Mouse (Mus musculus) common myeloid progenitor, adult 5-6 weeks (primary cell): ENCODE results near the gene Zfp976. TPM values are rescaled to one million over a fixed set of nuclear protein-coding genes. Genes with fewer than 3 reads are reported as not detected.
"Not testable (repeated sequence)": the region's sequence is repeated elsewhere in the genome, so short reads cannot be mapped to it uniquely, and the experiment has no call there.

Experiments used
- ATAC-seq: replicated peaks from 2 replicates; pipeline ENCODE4 v1.8.0; 2016; ENCODE audit warnings: low read depth, mild to moderate bottlenecking, moderate TSS enrichment, inconsistent platforms; ENCODE audit not compliant: poor library complexity, severe bottlenecking
- total RNA-seq: library from RNA; stranded (forward); fragments of 200-1000, 187-1606 nt; gene quantifications from 2 replicates; pipeline ENCODE4 v1.2.3, GENCODE M21; 2017

The Zfp976 gene
- total RNA-seq: 8.7 and 12.1 TPM in 2 replicates

DNA sequence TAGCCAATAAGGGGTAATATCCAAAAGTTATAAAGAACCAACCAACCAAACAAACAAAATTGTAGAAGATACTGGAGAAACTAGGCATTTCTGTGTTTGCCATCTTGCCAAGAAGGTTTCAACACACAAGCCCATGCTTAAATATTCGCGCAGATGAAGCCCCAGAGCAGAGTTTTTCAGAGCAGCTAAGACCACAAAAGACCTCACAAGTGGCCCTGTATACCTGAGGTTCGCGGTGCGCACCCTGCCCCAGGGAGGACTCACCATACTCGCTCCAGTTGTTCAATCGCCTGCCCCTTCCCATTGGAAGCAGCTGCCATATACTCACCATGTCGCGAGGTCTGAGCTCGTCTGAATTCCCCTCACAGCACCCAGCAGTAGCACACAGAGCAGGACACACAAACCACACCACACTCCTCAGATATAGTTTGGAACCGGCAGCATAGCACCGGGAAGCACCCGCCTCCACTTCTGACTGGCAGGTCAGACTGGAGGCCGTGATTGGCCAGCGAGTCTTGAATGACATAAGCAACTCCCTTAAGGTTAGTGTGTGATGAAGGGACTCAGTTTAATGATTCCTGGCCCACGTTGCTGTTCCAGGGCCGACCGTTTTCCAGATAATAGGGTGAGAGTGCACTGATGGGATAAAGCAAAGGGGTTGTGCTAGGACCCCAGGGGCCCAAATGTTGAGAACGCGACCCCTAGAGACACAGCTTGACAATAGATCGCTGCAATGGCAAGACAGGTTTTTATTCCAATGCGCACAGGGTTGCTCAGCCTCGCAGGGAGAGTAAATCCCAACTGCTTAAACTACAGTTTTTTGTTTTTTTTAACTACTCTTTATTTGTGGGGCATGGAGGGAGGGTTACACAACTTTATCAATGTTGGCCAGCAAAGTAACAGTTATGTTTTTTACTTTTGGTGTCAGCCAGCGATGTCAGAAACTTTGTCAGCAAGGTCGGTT lies at the start of gene Zfp976:
Gene Zfp976 (minus strand): TSS at position 437 of the 964 bp plus-strand sequence.
- ATAC-seq: peak; percentile 100

DNA sequence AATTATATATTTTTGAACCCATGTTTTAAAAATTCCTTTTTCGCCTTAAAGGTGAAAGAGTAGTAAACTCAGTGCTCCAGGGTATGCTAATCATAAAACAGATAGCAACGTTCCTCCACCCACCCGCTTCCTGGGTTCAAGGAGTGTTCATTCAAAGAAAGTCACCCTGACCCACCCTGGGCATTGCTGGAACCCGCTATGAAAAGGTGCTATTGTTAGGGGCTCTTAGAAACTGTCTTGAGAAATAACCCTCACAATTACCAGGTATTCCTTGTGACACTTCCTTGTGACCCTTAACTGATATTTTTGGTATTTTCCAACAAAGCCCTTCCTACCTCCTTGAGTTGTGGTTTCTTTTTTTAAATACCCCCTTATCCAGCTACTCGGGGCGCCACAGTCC lies 37.7 kb upstream of the Zfp976 start:
- not testable (repeated sequence) for ATAC-seq

DNA sequence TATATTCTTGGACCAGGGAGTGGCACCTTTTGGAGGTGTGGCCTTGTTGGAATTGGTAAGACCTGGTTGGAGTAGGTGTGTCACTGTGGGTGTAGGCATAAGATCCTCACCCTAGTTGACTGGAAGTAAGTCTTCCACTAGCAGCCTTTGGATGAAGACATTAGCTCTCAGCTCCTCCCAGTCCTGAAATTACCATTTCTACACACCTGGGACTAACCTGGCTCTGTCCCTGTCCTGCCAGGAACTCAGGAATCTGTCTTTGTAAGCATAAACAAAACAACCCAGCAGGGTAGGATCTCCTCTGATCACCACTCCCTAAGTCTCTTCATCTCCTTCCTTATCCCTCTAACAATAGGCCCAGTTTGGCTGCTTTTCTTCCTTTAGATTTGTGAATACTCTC lies 37.3 kb upstream of the Zfp976 start:
- not testable (repeated sequence) for ATAC-seq

DNA sequence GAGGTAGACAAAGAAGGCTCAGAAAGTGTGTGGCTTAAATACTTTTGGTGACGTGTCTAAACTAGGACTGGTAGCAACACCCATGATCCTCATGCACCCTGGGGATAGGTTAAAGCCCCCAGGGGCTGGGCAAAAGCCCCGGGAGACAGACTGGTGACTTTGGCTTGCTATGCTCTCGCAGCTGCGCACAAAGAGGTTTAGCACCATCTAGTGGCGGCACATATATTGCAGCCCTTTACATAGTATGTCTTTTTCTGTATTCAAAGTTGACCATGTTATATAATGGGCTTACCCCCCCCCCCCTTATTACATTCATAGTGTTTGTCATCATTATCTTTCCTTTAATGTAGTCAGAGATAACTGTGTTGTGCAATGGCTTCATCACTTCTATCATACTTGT lies 17.8 kb upstream of the Zfp976 start:
- ATAC-seq: not testable (repeated sequence)

DNA sequence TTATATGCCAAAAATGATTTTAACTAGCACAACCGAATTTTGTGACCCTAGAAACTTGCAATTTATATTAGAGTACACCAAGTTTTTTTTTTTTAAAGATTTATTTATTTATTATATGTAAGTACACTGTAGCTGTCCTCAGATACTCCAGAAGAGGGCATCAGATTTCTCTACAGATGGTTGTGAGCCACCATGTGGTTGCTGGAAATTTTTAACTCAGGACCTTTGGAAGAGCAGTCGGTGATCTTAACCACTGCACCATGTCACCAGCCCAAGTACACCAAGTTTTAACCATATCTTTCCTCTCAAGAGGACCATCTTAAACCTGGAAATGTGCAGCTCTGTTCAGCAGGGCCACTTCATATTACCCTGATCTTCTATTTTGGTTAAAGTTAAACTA lies 12.8 kb upstream of the Zfp976 start:
- not testable (repeated sequence) for ATAC-seq

DNA sequence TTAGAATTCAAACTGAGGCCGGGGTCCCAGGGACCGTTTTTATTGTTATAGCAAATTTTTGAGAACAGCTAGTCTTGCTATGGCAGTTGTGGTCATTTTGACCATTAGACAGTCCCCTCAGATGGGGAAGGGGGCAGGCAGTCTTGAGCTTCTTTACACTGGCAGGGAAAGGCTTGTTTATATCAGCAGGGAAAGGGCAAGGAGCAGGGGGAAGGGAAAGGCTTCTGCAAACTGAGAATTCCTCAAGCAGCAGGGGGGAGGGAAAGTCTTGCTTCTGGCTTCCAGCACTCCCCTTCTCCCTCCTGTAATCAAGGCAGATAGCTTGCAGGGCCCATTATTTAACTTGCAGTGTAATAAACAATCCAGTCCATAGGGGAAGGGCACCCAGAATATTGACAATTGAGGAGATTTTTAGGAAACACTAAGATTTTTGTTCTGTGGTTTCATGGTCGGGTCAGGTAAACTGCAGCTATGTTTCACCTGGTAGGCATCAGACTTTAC lies 782 bp upstream of the Zfp976 start:
- not testable (repeated sequence) for ATAC-seq

DNA sequence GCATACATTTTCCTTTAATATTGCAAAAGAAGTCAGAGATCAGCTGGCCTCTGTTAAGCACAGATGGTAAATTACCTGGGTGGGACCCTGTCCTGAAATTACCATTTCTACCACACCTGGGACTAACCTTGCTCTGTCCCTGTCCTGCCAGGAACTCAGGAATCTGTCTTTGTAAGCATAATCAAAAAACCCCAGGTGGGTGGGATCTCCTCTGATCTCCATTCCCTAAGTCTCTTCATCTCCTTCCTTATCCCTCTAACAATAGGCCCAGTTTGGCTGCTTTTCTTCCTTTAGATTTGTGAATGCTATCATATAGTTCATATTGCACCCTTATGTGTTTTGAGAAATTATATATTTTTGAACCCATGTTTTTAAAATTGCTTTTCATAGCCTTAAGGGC lies 11.4 kb downstream of the Zfp976 start:
- not testable (repeated sequence) for ATAC-seq

DNA sequence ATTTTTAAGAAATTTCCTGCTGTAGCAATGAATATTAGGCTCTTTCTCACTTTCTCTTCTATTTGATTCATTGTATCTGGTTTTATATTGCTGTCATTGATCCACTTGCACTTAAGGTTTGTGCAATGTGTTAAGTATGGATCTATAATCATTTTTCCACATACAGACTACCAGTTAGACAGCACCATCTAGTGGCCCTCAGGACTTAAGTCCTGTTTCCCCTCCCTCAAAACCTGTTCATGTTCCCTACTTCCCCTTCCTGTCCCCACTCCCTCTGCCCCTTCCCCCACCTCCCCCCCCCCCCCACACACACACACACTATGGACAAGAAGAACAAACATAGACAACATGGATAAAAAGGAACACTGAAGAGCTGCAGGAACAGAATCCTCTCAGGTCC lies 46.7 kb downstream of the Zfp976 start:
- ATAC-seq: 0 out of 2 replicates have a peak, but pooled peaks have one; percentile 47

DNA sequence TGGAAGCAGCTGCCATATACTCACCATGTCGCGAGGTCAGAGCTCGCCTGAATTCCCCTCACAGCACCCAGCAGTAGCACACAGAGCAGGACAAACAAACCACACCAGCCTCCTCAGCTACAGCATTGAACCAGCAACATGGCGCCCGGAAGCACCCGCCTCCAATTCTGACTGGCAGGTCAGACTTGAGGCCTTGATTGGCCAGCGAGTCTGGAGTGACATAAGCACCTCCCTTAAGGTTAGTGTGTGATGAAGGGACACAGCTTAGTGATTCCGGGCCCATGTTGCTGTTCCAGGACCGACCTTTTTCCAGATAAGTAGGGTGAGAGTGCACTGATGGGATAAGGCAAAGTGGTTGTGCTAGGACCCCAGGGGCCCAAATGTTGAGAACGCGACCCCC lies 50.0 kb downstream of the Zfp976 start, which contains the start of gene Zfp977:
Gene Zfp977 (minus strand): TSS at position 135 of the 400 bp plus-strand sequence.
- not testable (repeated sequence) for ATAC-seq

DNA sequence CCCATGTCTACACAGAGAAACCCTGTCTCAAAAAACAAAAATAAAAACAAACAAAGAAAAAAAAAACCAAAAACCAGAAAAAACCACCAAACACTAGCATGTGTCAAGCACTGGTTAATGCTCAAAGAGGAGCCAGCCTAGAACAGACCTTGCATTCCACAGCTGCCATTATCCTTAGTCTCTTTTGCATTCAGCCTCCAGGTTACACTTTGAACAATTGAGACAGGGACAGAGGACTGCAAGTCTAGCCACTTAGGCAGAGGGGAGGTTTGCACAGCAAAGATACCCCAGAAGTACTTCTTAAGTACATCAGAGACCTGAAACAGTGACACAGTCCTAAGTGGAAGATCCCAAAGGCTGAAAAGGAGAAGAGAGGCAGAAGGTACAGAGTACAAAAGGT lies 51.1 kb downstream of the Zfp976 start:
- not testable (repeated sequence) for ATAC-seq

DNA sequence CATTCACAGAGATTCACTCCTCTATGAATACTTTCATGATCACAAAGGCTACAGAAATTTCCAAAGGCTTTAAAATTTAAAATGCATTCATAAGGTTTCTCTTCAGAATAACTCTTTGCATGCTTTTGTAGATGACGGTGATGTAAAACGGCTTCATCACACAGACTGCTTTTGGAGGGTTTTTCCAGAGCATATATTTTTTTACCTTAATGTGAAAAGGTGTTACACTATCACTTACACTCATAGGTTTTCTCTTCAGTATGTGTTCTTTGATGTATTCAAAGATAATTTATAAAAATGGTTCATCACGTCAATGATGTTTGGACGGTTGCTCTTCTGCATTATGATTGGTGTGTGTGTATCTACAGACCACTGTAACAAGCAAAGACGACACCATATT lies 63.9 kb downstream of the Zfp976 start, which contains the start of gene Gm21028:
Gene Gm21028 (minus strand): TSS at position 101 of the 400 bp plus-strand sequence.
- no peak for ATAC-seq

Other genes starting within 250 kb of the Zfp976 start
- not detected in 2 replicates for gene 4933421I07Rik, start 194.5 kb downstream of the Zfp976 start, total RNA-seq
- 40.6 and 53.0 TPM in 2 replicates for gene Zfp141, start 136.8 kb downstream of the Zfp976 start, total RNA-seq
- not detected in 2 replicates for gene Gm21028, start 64.0 kb downstream of the Zfp976 start, total RNA-seq
- gene Zfp977, start 50.0 kb downstream of the Zfp976 start, total RNA-seq: 1.6 and 3.6 TPM in 2 replicates
- gene Zfp975, start 50.2 kb upstream of the Zfp976 start, total RNA-seq: 5.3 and 12.7 TPM in 2 replicates
- gene Gm17067, start 84.4 kb upstream of the Zfp976 start, total RNA-seq: not detected in 2 replicates
- gene Vmn2r62, start 150.9 kb upstream of the Zfp976 start, total RNA-seq: not detected in 2 replicates
- gene Gm2381, start 224.6 kb upstream of the Zfp976 start, total RNA-seq: not detected in 2 replicates